ENCODE assay signal across 12 mouse cellular contexts in the genomic region with DNA sequence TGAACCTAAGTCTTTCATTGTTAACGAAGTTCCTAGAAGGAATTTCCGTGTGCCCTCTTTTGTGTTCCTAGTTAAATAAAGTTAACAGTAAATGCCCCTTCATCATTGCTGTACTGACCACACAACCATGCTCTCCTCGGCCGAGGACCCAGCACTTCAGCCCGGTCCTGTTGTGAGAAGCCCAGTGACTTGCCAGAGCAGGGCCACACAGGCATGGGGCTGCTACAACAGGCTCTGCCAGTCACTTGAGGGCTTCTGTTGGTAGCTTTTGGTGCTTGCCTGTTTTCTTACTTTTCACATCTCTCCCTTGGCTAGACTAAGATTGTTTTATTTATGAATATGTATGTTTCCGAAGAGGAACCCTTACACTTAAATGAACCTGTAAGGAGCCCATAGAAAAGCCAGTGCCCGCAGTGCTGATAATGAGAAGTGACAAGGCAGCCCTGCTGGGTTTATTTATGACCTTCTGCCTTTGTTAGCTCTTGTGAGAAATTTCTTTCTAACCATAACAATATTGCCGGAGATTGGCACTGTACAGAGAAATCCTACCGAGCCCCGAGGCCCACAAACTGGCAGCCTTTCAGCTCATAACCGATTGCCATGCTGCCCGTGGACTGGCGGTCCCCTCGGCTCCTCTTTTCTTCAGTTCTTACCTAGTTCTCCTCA.
DNase-seq lines count a peak whose midpoint lies in the region; ATAC-seq lines count a peak whose summit lies in the region.
"Had no signal": no experiment of that assay in that cellular context is flagged by ENCODE, and none has a peak within 500 bp of the region (broad histone marks: within the 10 kb centered on the region; RNA-seq: fewer than 3 reads in every experiment).

No protein-coding gene starts in this region.

- H3K36me3 ChIP-seq in intestine, embryonic 16.5 days (ENCODE audit: control insufficient read depth, insufficient read depth, low read length), result no peaks in the 10 kb centered on the region
- H3K36me3 ChIP-seq in stomach, embryonic 15.5 days, result no peaks in the 10 kb centered on the region
- H3K36me3 ChIP-seq: embryonic facial prominence, embryonic 12.5 days had no signal

- no peaks in the 10 kb centered on the region for H3K27me3 ChIP-seq in intestine, embryonic 16.5 days (replicated peaks; ENCODE audit: control insufficient read depth, insufficient read depth, low read length)
- H3K27me3 ChIP-seq in stomach, embryonic 15.5 days (replicated peaks), result no peaks in the 10 kb centered on the region
- H3K27me3 ChIP-seq: embryonic facial prominence, embryonic 12.5 days had no signal

- peak; percentile 33 for DNase-seq in ovary, postnatal 36 days (ENCODE audit: low spot score)
- no peak for DNase-seq in ovary, adult 18-20 months (ENCODE audit: low spot score)
- peak; percentile 70 to 76 for DNase-seq in cerebellum, postnatal 36 days
- DNase-seq in adrenal gland, postnatal 36 days, result no peak
- no peak for DNase-seq in spleen, adult 18-20 months
- no peak for DNase-seq in thymus, postnatal 4 days
- DNase-seq: adrenal gland, adult 8-10 months; lung, embryonic 14.5 days had no signal

- no peak overlapping the region for H3K4me3 ChIP-seq in intestine, embryonic 16.5 days (ENCODE audit: low read length)
- H3K4me3 ChIP-seq in stomach, embryonic 15.5 days (replicated peaks), result no peak overlapping the region
- H3K4me3 ChIP-seq: embryonic facial prominence, embryonic 12.5 days; left cerebral cortex, adult 2 months had no signal

- no peak overlapping the region for H3K9ac ChIP-seq in intestine, embryonic 16.5 days (ENCODE audit: low read depth, low read length)
- H3K9ac ChIP-seq in stomach, embryonic 15.5 days, result no peak overlapping the region
- H3K9ac ChIP-seq: embryonic facial prominence, embryonic 12.5 days; lung, embryonic 14.5 days had no signal

- no peak overlapping the region for H3K4me2 ChIP-seq in intestine, embryonic 16.5 days (ENCODE audit: low read depth, low read length)
- no peak overlapping the region for H3K4me2 ChIP-seq in stomach, embryonic 15.5 days
- H3K4me2 ChIP-seq: embryonic facial prominence, embryonic 12.5 days; lung, embryonic 14.5 days had no signal

- 0 out of 2 replicates have a peak, but pooled peaks have one; percentile 6 for ATAC-seq in intestine, embryonic 16.5 days
- ATAC-seq in stomach, embryonic 15.5 days (ENCODE audit: insufficient read depth, low FRiP score, low read depth), result no peak

- peaks cover 33% of the 10 kb centered on the region for H3K4me1 ChIP-seq in intestine, embryonic 16.5 days (ENCODE audit: control insufficient read depth, insufficient read depth, low read length)
- peaks cover 26% of the 10 kb centered on the region for H3K4me1 ChIP-seq in stomach, embryonic 15.5 days

- H3K27ac ChIP-seq in intestine, embryonic 16.5 days (ENCODE audit: low read length), result peak overlapping the region; percentile 34; the same call in 1 of the 2 replicates
- 0 out of 2 replicates have a peak overlapping the region, but pooled peaks have one; percentile 0 for H3K27ac ChIP-seq in stomach, embryonic 15.5 days
- H3K27ac ChIP-seq: embryonic facial prominence, embryonic 12.5 days; left cerebral cortex, adult 2 months had no signal

- H3K9me3 ChIP-seq in intestine, embryonic 16.5 days (ENCODE audit: control insufficient read depth, low read length), result no peaks in the 10 kb centered on the region
- H3K9me3 ChIP-seq in stomach, embryonic 15.5 days, result no peaks in the 10 kb centered on the region
- H3K9me3 ChIP-seq: embryonic facial prominence, embryonic 12.5 days had no signal

- 56% methylated on average over 14 of the region's 14 CpGs for WGBS in intestine, embryonic 16.5 days
- WGBS in stomach, embryonic 15.5 days, result 59% methylated on average over 14 of the region's 14 CpGs

Comparison
In these comparisons a context has a peak if more than half of its experiments do, and no peak if none do; other contexts are left out.
1. DNase-seq: peak in ovary, postnatal 36 days (single experiment) and cerebellum, postnatal 36 days (2 of 2); none in ovary, adult 18-20 months (single experiment), adrenal gland, postnatal 36 days (0 of 2), spleen, adult 18-20 months (0 of 2) and thymus, postnatal 4 days (single experiment).